Mouse (Mus musculus): Measurements from ENCODE around the gene Mkln1. TPM values are rescaled to one million over a fixed set of nuclear protein-coding genes. Genes with fewer than 3 reads are reported as not detected.

Gene Mkln1
- polyA plus RNA-seq, 1 experiment = 153 TPM

DNA sequence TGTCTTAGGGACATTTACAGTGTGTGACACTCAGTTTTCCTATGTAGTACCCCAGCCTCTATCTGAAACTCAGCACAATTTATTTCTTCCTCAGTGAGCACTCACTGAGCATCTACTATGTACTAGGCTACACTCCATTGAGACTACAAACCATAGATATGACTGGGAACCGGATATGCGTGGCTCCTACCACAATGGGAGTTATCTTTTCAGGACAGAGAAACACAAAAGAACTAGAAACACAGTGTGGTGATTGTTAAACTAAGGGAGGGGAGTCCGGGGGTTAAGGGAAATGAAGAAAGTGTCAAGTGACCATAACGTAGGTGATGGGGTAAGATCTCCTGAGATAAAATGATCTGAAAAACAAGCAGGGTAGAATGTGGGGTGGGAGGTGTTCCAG lies 2.4 kb upstream of the Mkln1 start:
- Histone ChIP-seq H3K27me3 (ENCODE audit: control insufficient read depth, insufficient read depth, low read length, poor library complexity, severe bottlenecking) (no peaks in the 10 kb centered on the region), H3K36me3 (ENCODE audit: control insufficient read depth, insufficient read depth, low read length, poor library complexity, severe bottlenecking) (no peaks in the 10 kb centered on the region), H3K27ac (ENCODE audit: insufficient read depth, low read length) (no peak overlapping the region), H3K4me1 (ENCODE audit: control insufficient read depth, insufficient read depth, low read length) (no peaks in the 10 kb centered on the region), H3K9ac (ENCODE audit: low read depth, poor library complexity, severe bottlenecking) (no peak overlapping the region), H3K4me3 (ENCODE audit: low read depth, low read length) (no peak overlapping the region), H3K9me3 (replicated peaks; ENCODE audit: control insufficient read depth, insufficient read depth, low read length, poor library complexity, severe bottlenecking) (no peaks in the 10 kb centered on the region)
- TF ChIP-seq CTCF (IDR thresholded peaks at IDR 0.05; ENCODE audit: low read depth, low read length) = no peak
- TF ChIP-seq POLR2A (IDR thresholded peaks at IDR 0.05; ENCODE audit: insufficient read depth, low read length) = no peak
- TF ChIP-seq EP300 (IDR thresholded peaks at IDR 0.05; ENCODE audit: insufficient read depth, low read depth, low read length) = no peak

DNA sequence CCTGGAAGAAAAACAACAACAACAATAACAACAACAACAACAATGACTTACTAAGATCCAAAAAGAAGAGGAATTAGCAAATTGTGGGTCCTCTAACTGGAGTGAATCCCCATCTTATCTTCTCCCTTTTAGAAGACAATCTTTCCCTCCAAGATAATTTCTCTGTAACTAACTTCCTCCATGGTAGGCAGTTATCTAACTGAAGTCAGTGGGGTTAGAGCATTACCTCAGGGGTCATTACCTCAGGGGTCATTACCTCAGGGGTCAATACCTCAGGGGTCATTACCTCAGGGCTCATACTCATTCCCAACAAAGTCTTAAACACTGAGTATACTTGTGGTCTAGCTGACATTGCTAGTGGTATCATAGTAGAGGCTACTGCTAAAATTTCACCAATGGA lies 1.2 kb upstream of the Mkln1 start:
- Histone ChIP-seq H3K9ac (ENCODE audit: low read depth, poor library complexity, severe bottlenecking) (no peak overlapping the region), H3K9me3 (replicated peaks; ENCODE audit: control insufficient read depth, insufficient read depth, low read length, poor library complexity, severe bottlenecking) (no peaks in the 10 kb centered on the region), H3K27ac (ENCODE audit: insufficient read depth, low read length) (no peak overlapping the region), H3K4me1 (ENCODE audit: control insufficient read depth, insufficient read depth, low read length) (no peaks in the 10 kb centered on the region), H3K36me3 (ENCODE audit: control insufficient read depth, insufficient read depth, low read length, poor library complexity, severe bottlenecking) (no peaks in the 10 kb centered on the region), H3K27me3 (ENCODE audit: control insufficient read depth, insufficient read depth, low read length, poor library complexity, severe bottlenecking) (no peaks in the 10 kb centered on the region), H3K4me3 (ENCODE audit: low read depth, low read length) (no peak overlapping the region)
- TF ChIP-seq EP300 (IDR thresholded peaks at IDR 0.05; ENCODE audit: insufficient read depth, low read depth, low read length) (no peak), POLR2A (IDR thresholded peaks at IDR 0.05; ENCODE audit: insufficient read depth, low read length) (no peak), CTCF (IDR thresholded peaks at IDR 0.05; ENCODE audit: low read depth, low read length) (no peak)

DNA sequence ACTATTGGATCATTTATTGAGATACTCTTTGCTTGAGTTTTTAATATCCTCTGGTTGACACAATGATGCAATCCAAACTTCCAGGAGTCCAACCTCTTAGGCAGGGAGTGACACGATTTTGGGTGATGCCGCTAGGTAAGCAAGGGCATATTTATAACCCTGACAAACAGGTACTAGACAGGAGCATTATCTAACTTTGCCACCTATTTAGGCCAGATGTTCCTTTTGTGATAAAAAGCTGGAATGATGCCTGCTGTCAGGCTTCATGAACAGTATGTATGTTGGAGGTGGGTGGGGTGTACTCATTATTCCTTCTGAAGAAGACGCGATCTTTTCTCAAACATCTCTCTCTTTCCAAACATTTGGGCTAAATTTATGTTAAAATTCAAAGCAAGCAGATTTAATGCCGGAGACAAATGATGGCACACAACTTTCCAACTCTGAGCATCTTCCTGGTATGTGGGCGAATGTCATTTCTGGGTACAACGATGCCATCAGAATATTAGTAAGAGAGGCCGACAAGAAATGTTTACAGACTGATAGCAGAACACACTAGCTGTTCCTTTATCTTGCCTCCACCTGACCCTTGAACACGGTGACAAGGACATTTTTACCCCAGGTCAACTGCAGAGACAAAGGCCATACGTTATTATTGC lies 632 bp upstream of the Mkln1 start:
- Histone ChIP-seq H3K9ac (ENCODE audit: low read depth, poor library complexity, severe bottlenecking) (peak overlapping the region; percentile 98), H3K27ac (ENCODE audit: insufficient read depth, low read length) (no peak overlapping the region), H3K9me3 (replicated peaks; ENCODE audit: control insufficient read depth, insufficient read depth, low read length, poor library complexity, severe bottlenecking) (no peaks in the 10 kb centered on the region), H3K36me3 (ENCODE audit: control insufficient read depth, insufficient read depth, low read length, poor library complexity, severe bottlenecking) (no peaks in the 10 kb centered on the region), H3K27me3 (ENCODE audit: control insufficient read depth, insufficient read depth, low read length, poor library complexity, severe bottlenecking) (no peaks in the 10 kb centered on the region), H3K4me3 (ENCODE audit: low read depth, low read length) (no peak overlapping the region), H3K4me1 (ENCODE audit: control insufficient read depth, insufficient read depth, low read length) (no peaks in the 10 kb centered on the region)
- no peak for TF ChIP-seq CTCF (IDR thresholded peaks at IDR 0.05; ENCODE audit: low read depth, low read length)
- no peak for TF ChIP-seq POLR2A (IDR thresholded peaks at IDR 0.05; ENCODE audit: insufficient read depth, low read length)
- no peak for TF ChIP-seq EP300 (IDR thresholded peaks at IDR 0.05; ENCODE audit: insufficient read depth, low read depth, low read length)

DNA sequence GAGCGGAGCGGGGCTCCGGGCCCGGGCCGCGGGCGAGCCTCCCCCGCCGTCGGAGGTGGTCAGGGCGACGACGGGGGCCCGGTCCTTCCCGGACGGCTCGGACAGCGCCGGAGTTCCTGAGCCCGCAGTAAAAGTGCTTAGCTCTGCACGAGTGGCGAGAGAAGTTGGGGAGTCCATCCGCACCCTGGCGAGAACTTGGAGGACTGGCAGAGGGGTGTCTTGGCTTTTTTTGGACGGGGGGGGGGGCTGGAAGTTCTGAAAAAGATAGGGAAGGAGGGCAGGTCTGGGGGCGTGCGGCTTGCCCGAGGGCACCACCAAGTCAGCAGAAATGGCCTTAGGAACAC lies 643 bp downstream of the Mkln1 start:
- H3K27ac ChIP-seq (ENCODE audit: insufficient read depth, low read length) = no peak overlapping the region
- H3K4me1 ChIP-seq (ENCODE audit: control insufficient read depth, insufficient read depth, low read length) = no peaks in the 10 kb centered on the region
- no peaks in the 10 kb centered on the region for H3K9me3 ChIP-seq (replicated peaks; ENCODE audit: control insufficient read depth, insufficient read depth, low read length, poor library complexity, severe bottlenecking)
- H3K27me3 ChIP-seq (ENCODE audit: control insufficient read depth, insufficient read depth, low read length, poor library complexity, severe bottlenecking) = no peaks in the 10 kb centered on the region
- H3K4me3 ChIP-seq (ENCODE audit: low read depth, low read length) = peak overlapping the region; percentile 94
- peak overlapping the region; percentile 98 for H3K9ac ChIP-seq (ENCODE audit: low read depth, poor library complexity, severe bottlenecking)
- no peaks in the 10 kb centered on the region for H3K36me3 ChIP-seq (ENCODE audit: control insufficient read depth, insufficient read depth, low read length, poor library complexity, severe bottlenecking)
- TF ChIP-seq EP300 (IDR thresholded peaks at IDR 0.05; ENCODE audit: insufficient read depth, low read depth, low read length) (no peak), CTCF (IDR thresholded peaks at IDR 0.05; ENCODE audit: low read depth, low read length) (no peak), POLR2A (IDR thresholded peaks at IDR 0.05; ENCODE audit: insufficient read depth, low read length) (no peak)

DNA sequence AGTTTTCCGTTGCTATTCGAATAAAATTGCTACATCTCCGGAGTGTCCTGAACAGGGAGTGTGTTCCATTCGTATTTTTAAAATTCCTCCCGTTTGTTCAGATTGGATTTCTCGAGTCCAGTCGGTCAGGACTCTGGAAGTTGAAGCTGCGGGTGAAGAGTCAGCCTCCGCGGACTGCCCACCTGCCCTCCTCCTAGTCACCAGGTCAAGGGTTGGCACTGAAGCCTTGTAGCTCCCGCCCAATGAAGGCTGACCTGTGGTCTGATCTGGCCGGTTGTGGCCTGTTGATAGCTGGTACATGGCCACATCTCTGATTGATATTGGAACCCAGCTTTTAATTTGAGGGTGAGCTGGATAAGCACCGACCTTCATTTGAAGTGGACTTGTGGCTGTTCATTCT lies 1.0 kb downstream of the Mkln1 start:
- Histone ChIP-seq H3K27ac (ENCODE audit: insufficient read depth, low read length) (no peak overlapping the region), H3K27me3 (ENCODE audit: control insufficient read depth, insufficient read depth, low read length, poor library complexity, severe bottlenecking) (no peaks in the 10 kb centered on the region), H3K36me3 (ENCODE audit: control insufficient read depth, insufficient read depth, low read length, poor library complexity, severe bottlenecking) (no peaks in the 10 kb centered on the region), H3K4me3 (ENCODE audit: low read depth, low read length) (peak overlapping the region; percentile 94), H3K9ac (ENCODE audit: low read depth, poor library complexity, severe bottlenecking) (peak overlapping the region; percentile 98), H3K9me3 (replicated peaks; ENCODE audit: control insufficient read depth, insufficient read depth, low read length, poor library complexity, severe bottlenecking) (no peaks in the 10 kb centered on the region), H3K4me1 (ENCODE audit: control insufficient read depth, insufficient read depth, low read length) (no peaks in the 10 kb centered on the region)
- no peak for TF ChIP-seq POLR2A (IDR thresholded peaks at IDR 0.05; ENCODE audit: insufficient read depth, low read length)
- TF ChIP-seq CTCF (IDR thresholded peaks at IDR 0.05; ENCODE audit: low read depth, low read length) = no peak
- no peak for TF ChIP-seq EP300 (IDR thresholded peaks at IDR 0.05; ENCODE audit: insufficient read depth, low read depth, low read length)

DNA sequence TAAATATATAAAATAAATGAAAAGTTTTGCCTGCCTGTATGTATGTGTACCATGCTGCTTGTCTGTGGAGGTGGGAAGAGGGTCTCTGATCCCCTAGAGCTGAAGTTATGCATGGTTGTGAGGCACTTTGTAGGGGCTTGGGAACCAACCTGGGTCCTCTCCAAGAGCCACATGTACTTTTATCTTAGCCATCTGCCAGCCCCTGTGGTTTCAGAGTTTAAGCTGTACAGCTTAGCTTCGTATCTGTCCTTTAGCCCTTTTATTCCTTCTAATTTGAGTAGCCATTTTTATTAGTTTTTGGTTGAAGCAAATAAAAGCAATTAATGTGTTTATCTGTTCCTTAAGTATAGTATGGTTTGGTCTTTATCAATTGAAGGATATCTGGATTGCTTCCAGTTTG lies 12.5 kb downstream of the Mkln1 start:
- no peak for TF ChIP-seq CTCF (IDR thresholded peaks at IDR 0.05; ENCODE audit: low read depth, low read length)
- Histone ChIP-seq H3K36me3 (ENCODE audit: control insufficient read depth, insufficient read depth, low read length, poor library complexity, severe bottlenecking) (no peaks in the 10 kb centered on the region), H3K4me3 (ENCODE audit: low read depth, low read length) (no peak overlapping the region), H3K27me3 (ENCODE audit: control insufficient read depth, insufficient read depth, low read length, poor library complexity, severe bottlenecking) (no peaks in the 10 kb centered on the region), H3K9ac (ENCODE audit: low read depth, poor library complexity, severe bottlenecking) (no peak overlapping the region), H3K4me1 (ENCODE audit: control insufficient read depth, insufficient read depth, low read length) (no peaks in the 10 kb centered on the region), H3K27ac (ENCODE audit: insufficient read depth, low read length) (no peak overlapping the region), H3K9me3 (replicated peaks; ENCODE audit: control insufficient read depth, insufficient read depth, low read length, poor library complexity, severe bottlenecking) (no peaks in the 10 kb centered on the region)
